Mouse (Mus musculus): ENCODE measurements around the gene Hnrnpll. TPM values are rescaled to one million over a fixed set of nuclear protein-coding genes. Genes with fewer than 3 reads are reported as not detected.

Hnrnpll gene
- total and polyA plus RNA-seq, 2 experiments from 2014 or later, result 49.7 to 67.6 TPM

DNA sequence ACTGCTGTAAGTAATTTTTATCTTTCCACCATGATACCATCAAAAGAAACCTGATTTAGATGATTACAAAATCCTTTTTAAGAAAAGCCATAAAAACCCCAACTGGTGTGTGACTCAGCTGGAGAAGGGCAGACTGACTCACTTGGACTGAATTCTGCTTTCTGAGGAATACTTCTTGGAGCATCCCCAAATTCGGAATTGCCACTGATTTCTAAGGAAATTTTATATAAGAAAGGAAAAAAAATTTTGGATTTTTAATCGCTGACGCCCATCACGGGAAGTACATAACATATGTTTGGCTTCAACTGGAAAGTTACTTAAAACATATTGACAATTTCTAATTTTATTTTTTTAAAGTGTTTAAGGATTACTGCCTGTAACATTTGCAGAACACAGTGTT, 16.6 kb upstream of the Hnrnpll start:
- Histone ChIP-seq H3K9me3 (ENCODE audit: low read length) (no peaks in the 10 kb centered on the region), H3K36me3 (ENCODE audit: insufficient read depth) (no peaks in the 10 kb centered on the region), H3K4me2 (ENCODE audit: low read depth) (no peak overlapping the region), H3K4me1 (ENCODE audit: insufficient read depth) (no peaks in the 10 kb centered on the region), H3K27ac (ENCODE audit: low read depth, low read length) (no peak overlapping the region), H3K27me3 (ENCODE audit: insufficient read depth, low read length) (no peaks in the 10 kb centered on the region), H3K4me3 (ENCODE audit: low read depth, low read length) (no peak overlapping the region), H3K9ac (no peak overlapping the region)
- 79% methylated on average over 4 of the region's 4 CpGs for WGBS
- DNase-seq, result no peak
- TF ChIP-seq CTCF (IDR thresholded peaks at IDR 0.05; ENCODE audit: low read depth), result no peak
- no peak for ATAC-seq

- no peak overlapping the region for H3K4me2 ChIP-seq (ENCODE audit: low read depth)
- no peaks in the 10 kb centered on the region for H3K36me3 ChIP-seq (ENCODE audit: insufficient read depth)
- H3K9ac ChIP-seq, result no peak overlapping the region
- H3K27me3 ChIP-seq (ENCODE audit: insufficient read depth, low read length), result no peaks in the 10 kb centered on the region
- no peak for DNase-seq
- WGBS, result 86% methylated on average over 5 of the region's 6 CpGs
- ATAC-seq, result no peak
- H3K27ac ChIP-seq (ENCODE audit: low read depth, low read length), result no peak overlapping the region
- TF ChIP-seq CTCF (IDR thresholded peaks at IDR 0.05; ENCODE audit: low read depth), result no peak
- no peak overlapping the region for H3K4me3 ChIP-seq (ENCODE audit: low read depth, low read length)
- H3K9me3 ChIP-seq (ENCODE audit: low read length), result no peaks in the 10 kb centered on the region
- no peaks in the 10 kb centered on the region for H3K4me1 ChIP-seq (ENCODE audit: insufficient read depth)
Observed at GRCm38 (mm10) chr17:80067257-80067656, 5.1 kb upstream of the Hnrnpll start.

DNA sequence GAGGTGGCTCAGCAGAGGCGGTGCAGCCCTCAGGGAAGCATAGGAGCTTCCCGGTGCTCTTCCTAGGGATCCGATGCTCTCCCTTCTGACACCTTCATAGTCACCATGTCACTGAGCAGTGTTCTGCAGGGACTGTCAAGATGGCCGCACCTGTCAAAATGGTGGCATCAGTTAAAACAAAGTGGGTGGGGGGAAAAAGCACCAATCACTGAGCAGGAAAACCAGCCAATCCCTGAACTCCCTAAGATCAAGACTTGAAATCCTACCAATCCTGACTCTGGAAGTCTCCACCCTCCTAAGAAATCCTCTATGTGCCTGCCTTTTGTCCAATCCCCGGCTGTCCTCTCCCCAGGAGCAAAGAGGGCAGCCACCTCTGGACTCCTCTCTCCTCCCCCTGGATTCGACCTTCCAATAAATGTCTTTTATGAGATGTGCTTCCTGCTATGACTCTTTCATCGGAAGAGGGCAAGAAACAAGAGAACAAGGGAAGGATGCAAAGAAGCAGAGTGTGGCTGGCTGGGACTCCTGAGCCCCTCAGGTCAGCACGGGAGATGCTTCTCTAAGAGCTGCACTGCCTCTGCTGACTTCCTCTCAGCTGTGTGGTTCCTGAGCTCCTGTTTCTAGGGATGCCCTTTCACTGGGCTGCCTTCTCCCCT, 1.8 kb upstream of the Hnrnpll start:
- DNase-seq, result no peak
- WGBS, result 70% methylated on average over 8 of the region's 8 CpGs
- no peak overlapping the region for H3K9ac ChIP-seq
- H3K4me3 ChIP-seq (ENCODE audit: low read depth, low read length), result no peak overlapping the region
- no peaks in the 10 kb centered on the region for H3K36me3 ChIP-seq (ENCODE audit: insufficient read depth)
- no peak for ATAC-seq
- H3K9me3 ChIP-seq (ENCODE audit: low read length), result no peaks in the 10 kb centered on the region
- H3K4me2 ChIP-seq (ENCODE audit: low read depth), result no peak overlapping the region
- H3K4me1 ChIP-seq (ENCODE audit: insufficient read depth), result 0 out of 2 replicates have a peak, but pooled peaks cover 5% of the 10 kb centered on the region
- TF ChIP-seq CTCF (IDR thresholded peaks at IDR 0.05; ENCODE audit: low read depth), result no peak
- no peak overlapping the region for H3K27ac ChIP-seq (ENCODE audit: low read depth, low read length)
- H3K27me3 ChIP-seq (ENCODE audit: insufficient read depth, low read length), result no peaks in the 10 kb centered on the region

GRCm38 (mm10) chr17:80063386-80063785, 1.3 kb upstream of the Hnrnpll start:
- ATAC-seq, result no peak
- no peaks in the 10 kb centered on the region for H3K27me3 ChIP-seq (ENCODE audit: insufficient read depth, low read length)
- DNase-seq, result no peak
- WGBS, result 85% methylated on average over 10 of the region's 10 CpGs
- no peak overlapping the region for H3K9ac ChIP-seq
- H3K9me3 ChIP-seq (ENCODE audit: low read length), result no peaks in the 10 kb centered on the region
- no peak overlapping the region for H3K4me3 ChIP-seq (ENCODE audit: low read depth, low read length)
- H3K36me3 ChIP-seq (ENCODE audit: insufficient read depth), result no peaks in the 10 kb centered on the region
- TF ChIP-seq CTCF (IDR thresholded peaks at IDR 0.05; ENCODE audit: low read depth), result no peak
- H3K4me1 ChIP-seq (ENCODE audit: insufficient read depth), result peaks cover 7% of the 10 kb centered on the region; the same call in 1 of the 2 replicates
- no peak overlapping the region for H3K4me2 ChIP-seq (ENCODE audit: low read depth)
- no peak overlapping the region for H3K27ac ChIP-seq (ENCODE audit: low read depth, low read length)

DNA sequence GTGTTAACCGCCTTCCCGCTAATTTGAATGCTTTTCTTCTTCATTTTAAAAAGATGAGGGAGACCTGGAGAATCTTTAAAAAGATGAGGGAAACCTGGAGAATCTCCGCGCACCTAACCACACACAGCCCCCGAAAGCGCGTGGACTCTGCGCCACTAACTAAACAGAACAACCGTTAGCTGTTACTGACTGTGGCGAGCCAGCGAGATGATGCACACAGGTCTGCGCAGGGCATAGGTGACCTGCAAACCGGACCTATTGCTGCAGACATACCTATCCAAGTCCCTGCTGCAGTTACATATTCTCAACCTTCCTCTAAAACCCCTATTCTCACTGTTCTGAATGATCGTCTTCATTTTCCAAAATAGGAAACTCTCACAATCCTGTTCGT, 481 bp upstream of the Hnrnpll start:
- Histone ChIP-seq H3K27me3 (ENCODE audit: insufficient read depth, low read length) (no peaks in the 10 kb centered on the region), H3K4me1 (ENCODE audit: insufficient read depth) (peaks cover 12% of the 10 kb centered on the region; the same call in 1 of the 2 replicates), H3K4me2 (ENCODE audit: low read depth) (peak overlapping the region; percentile 62), H3K9me3 (ENCODE audit: low read length) (no peaks in the 10 kb centered on the region), H3K36me3 (ENCODE audit: insufficient read depth) (no peaks in the 10 kb centered on the region), H3K4me3 (ENCODE audit: low read depth, low read length) (peak overlapping the region; percentile 80), H3K27ac (ENCODE audit: low read depth, low read length) (peak overlapping the region; percentile 100), H3K9ac (peak overlapping the region; percentile 99)
- WGBS, result 3% methylated on average over 15 of the region's 15 CpGs
- no peak for DNase-seq
- TF ChIP-seq CTCF (IDR thresholded peaks at IDR 0.05; ENCODE audit: low read depth), result no peak
- peak; percentile 2; the same call in 1 of the 2 replicates for ATAC-seq

DNA sequence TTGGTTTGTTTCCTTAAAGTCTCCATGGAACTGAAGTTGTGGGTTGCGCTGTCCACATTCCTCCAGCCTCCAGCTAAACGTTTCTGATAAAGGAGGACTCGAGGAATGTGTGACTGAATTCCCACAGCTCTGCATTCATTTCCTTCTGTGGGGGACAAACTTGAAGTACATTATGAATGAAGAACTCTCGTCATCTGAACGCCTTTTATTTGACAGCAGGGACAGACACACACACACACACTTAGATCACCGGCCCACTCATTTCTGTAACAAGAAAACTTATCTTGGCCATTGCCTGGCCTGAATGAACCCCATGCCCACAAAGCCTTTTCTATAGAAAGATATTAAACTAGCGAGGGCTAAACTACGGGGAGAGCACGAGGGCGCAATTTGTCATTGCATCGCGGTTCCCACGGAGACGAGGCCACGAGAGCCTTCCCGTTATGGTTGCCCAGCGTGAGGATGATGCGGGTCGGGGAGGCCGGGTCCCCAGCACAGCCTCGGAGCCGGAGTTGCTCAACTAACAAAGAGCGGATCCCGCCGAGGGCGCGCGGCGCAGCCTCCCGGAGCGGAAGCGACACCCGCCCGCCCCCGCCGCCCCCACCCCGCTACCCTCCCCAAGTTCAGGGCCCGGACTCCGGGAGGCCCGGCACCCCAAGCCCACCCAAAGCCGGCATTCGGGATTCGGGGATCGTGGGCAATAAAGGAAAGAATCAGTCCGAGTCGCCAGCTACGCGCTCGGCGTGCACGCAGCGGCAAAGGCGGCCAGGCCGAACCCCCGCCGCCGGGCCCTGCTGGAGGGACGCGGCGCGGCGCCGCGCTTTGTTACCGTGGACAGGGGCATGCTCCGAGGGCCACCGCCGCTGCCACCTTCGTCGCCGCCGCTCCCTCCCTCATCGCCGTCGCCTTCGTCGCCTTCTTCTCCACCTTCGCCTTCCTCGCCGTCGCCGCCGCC, 1.0 kb downstream of the Hnrnpll start:
- no peaks in the 10 kb centered on the region for H3K9me3 ChIP-seq (ENCODE audit: low read length)
- H3K4me1 ChIP-seq (ENCODE audit: insufficient read depth), result peaks cover 12% of the 10 kb centered on the region; the same call in 1 of the 2 replicates
- under 1% methylated on average over 83 of the region's 83 CpGs for WGBS
- H3K4me3 ChIP-seq (ENCODE audit: low read depth, low read length), result peak overlapping the region; percentile 80
- H3K4me2 ChIP-seq (ENCODE audit: low read depth), result peak overlapping the region; percentile 62
- H3K36me3 ChIP-seq (ENCODE audit: insufficient read depth), result no peaks in the 10 kb centered on the region
- ATAC-seq (peak; percentile 10), DNase-seq (peak; percentile 54)
- no peaks in the 10 kb centered on the region for H3K27me3 ChIP-seq (ENCODE audit: insufficient read depth, low read length)
- TF ChIP-seq CTCF (IDR thresholded peaks at IDR 0.05; ENCODE audit: low read depth), result no peak
- peak overlapping the region; percentile 100 for H3K27ac ChIP-seq (ENCODE audit: low read depth, low read length)
- H3K9ac ChIP-seq, result peak overlapping the region; percentile 99

DNA sequence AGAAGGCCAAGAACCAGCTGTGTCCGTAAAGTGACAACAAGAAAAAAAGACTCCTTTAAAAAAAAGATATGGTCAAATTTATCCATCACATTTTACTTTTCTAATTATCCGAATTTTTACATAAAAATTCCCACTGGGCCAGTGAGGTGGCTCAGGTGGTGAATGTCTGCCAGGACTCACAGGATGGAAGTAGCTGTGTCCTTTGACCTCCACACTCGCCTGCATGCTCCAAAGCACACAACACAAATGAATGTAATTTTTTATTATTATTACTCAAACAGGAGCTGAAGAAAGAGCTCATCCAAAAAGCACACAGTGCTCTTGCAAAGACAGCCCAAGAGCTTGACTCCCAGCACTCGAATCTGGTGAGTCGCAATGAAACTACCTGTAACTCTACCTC, 2.0 kb downstream of the Hnrnpll start:
- no peak overlapping the region for H3K27ac ChIP-seq (ENCODE audit: low read depth, low read length)
- H3K9ac ChIP-seq, result peak overlapping the region; percentile 99
- H3K27me3 ChIP-seq (ENCODE audit: insufficient read depth, low read length), result no peaks in the 10 kb centered on the region
- no peak for DNase-seq
- ATAC-seq, result no peak
- TF ChIP-seq CTCF (IDR thresholded peaks at IDR 0.05; ENCODE audit: low read depth), result no peak
- H3K36me3 ChIP-seq (ENCODE audit: insufficient read depth), result no peaks in the 10 kb centered on the region
- peak overlapping the region; percentile 62 for H3K4me2 ChIP-seq (ENCODE audit: low read depth)
- peaks cover 12% of the 10 kb centered on the region; the same call in 1 of the 2 replicates for H3K4me1 ChIP-seq (ENCODE audit: insufficient read depth)
- peak overlapping the region; percentile 80 for H3K4me3 ChIP-seq (ENCODE audit: low read depth, low read length)
- WGBS, result 12% methylated on average over 5 of the region's 5 CpGs
- no peaks in the 10 kb centered on the region for H3K9me3 ChIP-seq (ENCODE audit: low read length)
